Mouse (Mus musculus) layer of hippocampus, adult 8-10 months (tissue): ENCODE measurements at regions not wholly inside any gene's neighbourhood (a gene's known extent, or its start where the extent isn't known, plus 50 kb on each side); places are given as distances from the start of the nearest gene placed in this dataset.

Experiments
- DNase-seq, 2 experiments: peaks; one replicate each; pipeline ENCODE4 v3.0.0; 2022; ENCODE audit warnings: low spot score in 2 of 2

- DNase-seq: no peak
Observed at GRCm38 (mm10) chr15:52095629-52096190, 1789.0 kb upstream of the Gm7489 start.

DNA sequence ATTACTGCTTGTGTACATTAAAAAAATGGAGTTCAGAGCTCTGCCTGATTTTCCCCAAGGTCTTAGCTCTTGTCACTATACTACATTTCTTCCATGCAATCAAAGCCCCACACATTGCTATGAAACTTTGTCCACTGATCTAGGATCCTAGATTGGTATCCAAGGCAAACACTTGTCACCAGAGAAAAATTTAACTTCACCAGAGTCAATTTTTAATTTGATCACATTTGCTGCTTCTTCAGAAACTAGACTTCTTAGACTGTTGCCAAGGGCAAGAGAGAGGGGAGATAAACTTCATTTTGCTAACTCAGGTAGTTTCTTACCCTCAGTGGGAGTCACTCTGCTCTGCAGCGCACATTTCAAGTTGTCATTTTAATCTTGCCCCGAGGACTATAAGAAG, 1775.9 kb upstream of the Gm7489 start:
- DNase-seq: no peak

DNA sequence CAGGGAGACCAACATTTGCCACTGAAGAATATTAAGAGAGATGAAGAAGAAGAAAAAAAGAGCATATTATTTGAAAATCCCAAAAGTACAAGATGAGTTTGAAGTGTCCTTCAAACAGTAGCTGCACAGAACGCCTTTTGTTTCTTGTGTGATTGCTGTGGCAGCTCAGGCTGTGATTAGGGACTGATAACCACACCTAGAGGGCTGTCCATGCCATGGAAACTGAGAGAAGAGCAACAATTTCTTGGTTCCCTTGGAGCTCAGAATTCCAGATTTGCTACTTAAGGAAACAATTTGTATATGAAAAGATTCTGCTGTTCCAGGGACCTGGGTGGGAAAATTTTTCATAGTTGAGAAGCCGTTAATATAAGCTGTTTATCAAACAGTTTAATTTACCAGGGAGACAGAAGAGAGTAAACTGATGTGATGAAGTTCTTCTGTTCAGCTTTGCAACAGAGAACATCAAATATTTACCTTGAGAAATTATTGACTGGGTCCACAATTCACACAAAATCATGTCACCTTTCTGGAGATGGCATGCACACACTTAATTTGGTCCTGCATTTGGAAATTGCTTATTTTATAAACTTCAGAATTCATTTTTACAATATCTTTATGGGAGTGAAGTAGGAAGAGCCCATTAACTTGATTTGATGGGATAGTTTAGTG, 1770.2 kb upstream of the Gm7489 start:
- DNase-seq: no peak

DNA sequence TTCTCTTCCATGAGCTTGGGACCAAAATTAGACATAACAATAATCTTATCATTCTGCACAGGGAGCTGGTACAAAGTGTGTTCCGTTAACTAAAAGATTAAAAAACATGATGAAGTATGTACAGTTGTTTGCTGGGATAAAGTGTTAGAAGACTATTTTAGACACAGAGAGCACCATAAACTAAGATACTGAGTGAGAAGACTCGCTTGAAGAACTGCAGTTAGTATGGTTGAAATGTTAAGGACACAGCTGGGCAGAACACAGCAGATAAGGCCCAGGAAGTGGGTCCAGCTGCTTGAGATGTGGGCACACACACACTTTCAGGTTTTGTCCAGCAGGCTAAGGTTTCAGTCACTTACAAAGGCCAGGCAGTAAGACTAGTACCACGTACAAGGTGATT, 1748.0 kb upstream of the Gm7489 start:
- DNase-seq: no peak

- DNase-seq: no peak
Observed at GRCm38 (mm10) chr15:52153421-52153820, 1731.3 kb upstream of the Gm7489 start.

DNA sequence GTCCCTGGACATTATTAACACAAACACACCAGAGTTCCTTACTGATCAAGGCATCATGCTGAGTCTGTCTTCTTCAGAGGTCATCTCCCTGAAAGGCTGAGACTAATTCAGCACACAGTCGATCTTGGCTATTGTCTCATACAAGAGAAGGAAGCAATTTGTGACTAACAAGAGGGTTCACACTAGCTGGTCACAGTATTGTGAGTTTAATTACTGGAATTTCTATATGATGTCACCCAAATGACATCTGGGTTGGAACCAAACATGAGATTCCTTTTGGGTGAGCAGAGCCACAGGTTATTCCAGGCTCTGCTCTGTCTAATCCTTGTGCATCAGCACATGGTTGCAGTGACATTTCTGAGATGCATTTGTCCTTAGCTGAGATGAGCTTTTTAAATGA, 1728.9 kb upstream of the Gm7489 start:
- DNase-seq: no peak

DNA sequence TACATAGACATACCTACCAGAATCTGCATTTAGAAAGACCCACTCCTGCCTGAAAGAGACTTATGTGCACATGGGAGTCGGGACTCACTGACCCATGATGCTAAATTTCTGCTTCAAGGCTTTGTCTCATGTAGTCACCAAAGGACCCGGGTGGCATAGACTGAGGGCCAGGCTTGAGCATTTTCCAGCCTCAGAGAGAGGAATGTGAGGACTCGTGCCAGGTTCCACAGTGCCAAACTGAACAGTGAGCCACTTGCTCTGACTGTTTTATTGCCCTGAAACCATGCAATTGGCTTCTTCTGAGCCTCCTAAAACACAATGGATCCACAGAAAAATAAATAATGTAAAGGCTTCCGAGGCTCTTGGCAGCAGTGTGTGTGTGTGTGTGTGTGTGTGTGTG, 1727.9 kb upstream of the Gm7489 start:
- DNase-seq: no peak

DNA sequence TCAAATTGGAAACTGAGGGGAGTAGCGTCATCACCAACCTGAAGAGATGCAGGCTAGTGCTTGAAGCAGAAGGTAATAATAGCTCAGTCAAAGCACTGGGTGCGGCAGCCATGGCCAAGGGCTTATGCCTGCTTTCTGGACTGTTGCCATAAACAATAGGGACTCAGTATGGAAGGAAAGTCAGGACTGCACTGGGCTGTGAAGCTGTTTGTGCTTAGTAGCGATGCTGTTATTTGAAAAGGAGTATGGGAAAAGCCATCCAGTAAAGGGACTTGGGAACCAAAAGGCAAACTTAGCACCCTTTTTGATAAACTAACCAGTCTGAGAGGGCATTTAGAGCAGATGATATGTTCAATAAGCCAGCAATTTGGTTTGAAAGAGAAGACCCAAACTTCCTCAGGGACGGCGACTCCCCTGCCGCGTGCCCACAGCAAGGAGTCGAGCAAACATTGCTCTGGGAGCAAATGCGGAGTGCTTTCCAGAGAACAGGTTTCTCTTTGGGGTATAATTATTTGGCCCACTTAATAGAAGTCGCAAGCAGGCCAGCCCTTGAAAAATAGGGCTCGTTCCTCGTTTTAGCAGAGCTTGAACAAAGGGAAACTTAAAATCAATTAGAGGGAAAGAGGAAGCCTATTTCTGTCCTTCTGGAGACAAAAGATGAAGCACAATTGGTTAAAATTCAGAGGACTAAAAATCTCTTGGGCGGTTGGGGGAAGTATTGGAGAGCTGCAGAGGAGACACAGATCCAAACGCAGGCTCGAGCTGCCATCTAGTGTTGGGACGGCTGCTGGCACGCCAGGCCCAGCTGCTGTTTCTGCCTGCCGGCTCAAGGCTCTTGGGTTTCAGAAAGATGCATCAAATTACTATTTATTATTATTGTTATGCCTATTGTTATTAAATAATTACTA, 1724.3 kb upstream of the Gm7489 start:
- DNase-seq: peak; percentile 69 to 84

GRCm38 (mm10) chr15:52161089-52161442, 1723.6 kb upstream of the Gm7489 start:
- DNase-seq: no peak

GRCm38 (mm10) chr15:52161568-52162316, 1723.0 kb upstream of the Gm7489 start:
- peak in 1 of 2 experiments; percentile 4 for DNase-seq

DNA sequence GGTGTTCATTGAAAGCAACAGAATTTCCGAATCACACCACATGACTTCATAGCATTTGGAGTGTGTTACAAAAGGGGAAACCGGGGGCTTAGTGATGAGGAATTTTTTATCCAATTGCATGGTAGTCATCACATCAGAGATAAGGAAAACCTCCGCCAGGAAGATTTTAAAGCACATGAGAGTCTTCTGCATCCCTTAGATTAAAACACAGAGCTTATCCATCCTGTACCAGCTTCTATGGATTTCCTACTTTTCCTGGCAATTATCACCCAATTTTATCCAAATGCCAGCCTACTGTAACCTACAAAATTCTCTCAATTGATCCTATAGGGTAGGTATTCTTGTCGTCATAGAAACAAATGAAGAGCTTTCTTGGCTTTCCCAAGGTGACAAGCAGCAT, 1718.6 kb upstream of the Gm7489 start:
- no peak for DNase-seq

DNA sequence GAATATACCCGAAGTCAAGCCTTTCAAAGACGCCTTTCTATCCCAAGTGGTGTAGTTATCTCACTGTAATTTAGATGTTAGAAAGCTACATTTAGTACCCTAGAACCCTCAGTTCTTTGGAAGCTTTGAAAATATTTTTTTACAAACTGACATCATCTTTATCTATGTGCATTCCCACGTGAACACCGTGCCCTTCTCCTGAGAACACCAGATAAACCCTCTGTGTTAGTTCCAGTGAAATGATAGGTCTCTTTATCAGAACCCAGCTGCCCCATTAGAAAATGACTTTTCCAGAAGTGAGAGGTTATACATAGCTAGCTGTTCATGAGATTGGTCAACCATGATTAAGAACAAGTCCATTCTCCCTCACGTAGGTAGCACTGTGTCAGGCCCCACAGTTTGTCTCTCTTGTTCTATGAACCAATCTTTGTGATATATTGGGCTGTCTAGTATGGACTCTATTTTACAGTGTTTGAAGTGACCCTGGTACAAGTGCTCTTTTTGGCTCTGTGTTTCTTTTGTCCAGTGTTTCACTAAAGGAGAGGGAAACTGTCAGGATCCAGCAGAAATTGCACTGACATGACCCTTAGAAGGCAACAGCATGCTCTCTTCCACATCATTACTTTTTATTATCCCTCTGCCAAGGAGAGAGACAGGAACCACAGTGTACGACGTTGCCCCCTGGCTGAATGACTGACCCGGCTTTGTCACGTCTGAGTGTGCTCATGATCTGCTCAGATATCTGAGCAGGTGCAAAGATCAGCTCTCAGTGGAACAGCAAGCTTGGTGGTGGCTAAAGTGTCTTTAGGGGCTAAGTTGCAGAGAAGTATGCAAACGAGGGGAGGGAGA, 1717.9 kb upstream of the Gm7489 start:
- DNase-seq: no peak

DNA sequence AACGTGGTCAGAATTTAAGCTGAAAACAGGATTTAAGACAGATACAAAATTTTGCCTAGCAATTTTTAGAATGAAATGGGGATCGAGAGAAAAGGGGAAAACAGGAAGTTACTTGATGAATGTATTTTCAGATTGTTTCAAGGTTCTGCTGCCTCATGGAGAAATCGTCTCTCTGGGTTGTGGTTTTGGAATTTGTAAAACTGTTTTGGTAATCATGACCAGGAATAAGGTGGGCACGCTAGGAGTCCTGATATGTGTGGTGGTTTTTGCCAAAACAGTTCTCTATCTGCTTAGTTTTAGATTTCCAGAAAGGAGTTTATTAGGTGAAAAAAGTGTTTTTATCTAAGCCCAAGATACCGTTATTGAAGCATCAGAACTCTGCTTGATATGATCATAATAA, 1716.9 kb upstream of the Gm7489 start:
- no peak for DNase-seq

- DNase-seq: peak in 1 of 2 experiments; percentile 7
Observed at GRCm38 (mm10) chr15:52176951-52177350, 1707.8 kb upstream of the Gm7489 start.

DNA sequence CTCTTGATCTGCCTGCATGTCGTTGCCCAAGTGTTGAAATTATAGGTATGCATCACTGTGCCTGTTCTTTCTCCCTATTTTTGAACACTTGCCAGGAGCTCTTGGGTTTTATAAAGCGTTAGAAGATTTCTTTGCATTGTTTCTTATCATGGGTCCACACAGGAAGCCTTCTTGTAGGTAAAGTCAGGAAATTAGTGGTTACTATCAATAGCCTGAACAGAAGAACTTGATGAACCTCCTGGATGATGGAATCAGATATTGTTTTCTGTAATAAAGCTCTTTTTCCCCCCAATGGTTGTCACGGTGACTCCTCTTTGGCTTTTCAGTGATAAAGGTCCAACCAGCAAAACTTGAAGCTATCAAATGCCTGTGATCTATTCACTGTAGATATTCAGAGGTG, 1706.0 kb upstream of the Gm7489 start:
- no peak for DNase-seq

DNA sequence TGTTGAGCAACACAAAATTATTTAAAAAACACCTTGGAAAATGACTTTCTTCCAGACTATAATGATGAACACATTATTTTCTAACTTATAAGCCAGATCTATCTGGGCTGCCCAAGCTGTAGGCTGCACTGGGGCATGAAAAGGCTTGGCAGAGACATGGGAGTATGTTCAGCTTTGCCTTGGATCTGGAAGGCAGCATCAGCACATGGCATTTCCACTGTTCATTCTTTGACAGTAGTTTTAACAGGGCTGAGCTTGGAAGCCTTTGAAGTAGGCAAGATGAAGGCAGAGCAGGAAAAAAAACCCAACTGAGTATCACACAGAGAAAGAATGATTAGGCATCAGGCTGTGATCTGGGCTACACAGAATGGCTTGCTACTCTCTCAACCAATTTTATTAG, 1705.3 kb upstream of the Gm7489 start:
- no peak for DNase-seq

GRCm38 (mm10) chr15:52191176-52191575, 1693.5 kb upstream of the Gm7489 start:
- DNase-seq: no peak

- DNase-seq: no peak
Observed at GRCm38 (mm10) chr15:52207271-52207670, 1677.4 kb upstream of the Gm7489 start.

DNA sequence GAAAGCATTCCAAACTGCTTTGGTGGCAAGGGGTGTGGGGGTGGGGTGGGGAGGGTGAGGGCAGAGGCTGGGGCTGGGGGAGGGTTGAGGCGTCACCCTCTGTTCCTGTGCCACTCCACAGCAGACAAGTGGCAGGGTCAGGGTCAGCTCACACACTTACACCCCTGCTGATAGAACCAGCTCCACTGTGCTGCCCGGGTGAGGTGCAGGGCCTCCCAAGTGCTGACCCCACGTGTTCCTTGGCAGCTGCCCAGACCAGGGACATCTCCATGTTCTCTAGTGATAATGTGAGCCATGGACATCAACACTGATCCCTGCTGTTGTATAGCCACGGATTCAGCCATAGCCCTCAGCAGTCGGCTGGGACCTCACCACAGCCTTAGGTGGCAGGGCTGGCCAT, 1652.3 kb upstream of the Gm7489 start:
- DNase-seq: no peak

- DNase-seq: no peak
Observed at GRCm38 (mm10) chr15:52236220-52236619, 1648.5 kb upstream of the Gm7489 start.

- DNase-seq: no peak
Observed at GRCm38 (mm10) chr15:52242890-52243289, 1641.8 kb upstream of the Gm7489 start.
